Mouse (Mus musculus): ENCODE data around the gene Frk. TPM values are rescaled to one million over a fixed set of nuclear protein-coding genes. Genes with fewer than 3 reads are reported as not detected.
"Not testable (repeated sequence)": the region's sequence is repeated elsewhere in the genome, so short reads cannot be mapped to it uniquely, and the experiment has no call there.

Frk gene
- polyA plus RNA-seq (2015; fragmentation: Nextera tagmentation; extraction: Ambion mirVana): 0.82 and 1.4 TPM in 2 replicates

DNA sequence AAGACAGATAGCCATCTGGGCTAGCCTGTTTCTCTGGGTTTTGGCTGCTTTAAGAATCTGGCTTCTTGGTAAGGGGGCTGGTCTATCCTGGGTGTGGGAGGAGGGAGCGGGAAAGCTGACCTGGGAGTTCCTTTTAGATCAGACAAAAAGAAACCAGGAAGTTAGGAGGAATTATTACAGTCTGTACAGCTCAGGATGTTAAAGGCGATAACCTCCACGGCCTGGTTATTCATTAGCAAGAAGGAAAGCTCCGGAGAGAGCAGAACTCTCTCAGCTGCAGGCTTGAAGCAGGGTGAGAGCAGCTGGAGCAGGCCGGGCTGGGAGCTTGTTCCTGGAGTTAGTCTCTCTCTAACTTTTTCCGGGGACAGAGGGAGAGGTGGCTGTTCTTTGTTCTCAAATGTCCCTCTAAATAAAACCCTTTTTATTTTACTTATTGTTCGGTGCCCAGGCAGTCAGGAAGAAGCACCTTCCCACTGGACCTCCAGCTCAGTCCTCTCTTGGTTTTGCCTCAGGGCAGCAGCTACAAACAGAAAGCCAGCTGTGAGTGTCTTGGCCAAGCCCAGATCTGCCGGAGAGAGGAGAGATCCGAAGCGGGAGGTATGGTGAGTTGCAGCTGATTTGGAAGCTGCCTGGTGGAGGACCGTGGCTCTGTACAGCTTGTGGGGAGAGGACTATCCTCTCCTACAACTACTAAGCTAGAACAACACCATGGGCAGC lies at the start of gene Frk:
TSS of gene Frk (plus strand) at position 103 of the 717 bp plus-strand sequence.
- H3K4me2 ChIP-seq: peak within 1 kb of the TSS; percentile 13; the same call in 1 of the 2 replicates

DNA sequence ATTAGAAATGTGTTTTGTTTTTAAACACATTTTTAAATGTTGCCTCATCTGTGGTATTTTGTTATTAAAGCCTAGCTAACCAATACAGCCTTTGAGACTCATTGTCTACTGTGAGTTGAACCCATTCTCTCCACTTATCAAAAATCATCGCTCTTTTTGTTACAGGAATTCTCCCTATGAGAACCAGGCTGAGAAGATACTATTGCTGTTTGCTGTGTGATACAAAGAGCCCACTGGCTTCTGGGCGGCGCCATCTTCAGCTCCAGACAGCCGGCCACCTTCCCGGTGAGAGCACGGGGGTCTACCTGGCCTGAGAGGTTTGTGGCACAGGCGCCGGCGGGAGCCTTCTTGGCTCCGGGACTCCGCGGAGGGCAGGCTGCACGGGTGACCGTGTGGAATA lies 49.0 kb upstream of the Frk start:
- not testable (repeated sequence) for H3K4me3 ChIP-seq; H3K9ac ChIP-seq; H3K9me3 ChIP-seq; H3K36me3 ChIP-seq; H3K27me3 ChIP-seq; H3K27ac ChIP-seq; H3K4me2 ChIP-seq; ATAC-seq (ENCODE audit: low FRiP score); H3K4me1 ChIP-seq (replicated peaks)
- WGBS: 94% methylated on average over 7 of the region's 14 CpGs

More for the DNA sequence above, at the start of gene Frk:
- H3K36me3 ChIP-seq: no peaks in the 10 kb centered on the region
- H3K9ac ChIP-seq: no peak within 1 kb of the TSS
- 30% methylated on average over 11 of the region's 11 CpGs for WGBS
- peak within 1 kb of the TSS; percentile 12; the same call in 1 of the 2 replicates for H3K4me3 ChIP-seq
- ATAC-seq (ENCODE audit: low FRiP score): no peak
- H3K27me3 ChIP-seq: no peaks in the 10 kb centered on the region
- no peak within 1 kb of the TSS for H3K27ac ChIP-seq
- H3K4me1 ChIP-seq (replicated peaks): 0 out of 2 replicates have a peak, but pooled peaks cover 3% of the 10 kb centered on the region
- H3K9me3 ChIP-seq: no peaks in the 10 kb centered on the region

DNA sequence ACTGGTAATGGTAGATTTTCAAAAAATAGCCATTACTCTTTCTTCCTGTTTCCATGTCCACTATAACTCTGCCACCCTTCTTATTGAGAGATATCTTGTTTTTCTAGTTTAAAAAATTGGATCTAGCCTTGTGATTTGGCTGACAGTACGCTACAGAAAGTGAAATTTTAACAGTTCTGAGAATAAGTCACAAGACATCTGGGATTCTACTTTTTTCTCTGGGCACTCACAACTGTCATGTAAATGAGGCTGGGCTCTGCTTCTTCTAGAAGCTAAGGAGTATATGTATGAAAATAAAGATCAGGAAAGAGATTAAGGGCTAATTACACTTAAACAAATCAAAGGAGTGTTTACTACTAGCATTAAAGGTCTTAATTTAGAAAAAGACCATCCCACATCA lies 33.7 kb upstream of the Frk start:
- Histone ChIP-seq H3K4me2 (no peak overlapping the region), H3K27me3 (no peaks in the 10 kb centered on the region), H3K9ac (no peak overlapping the region), H3K27ac (no peak overlapping the region), H3K36me3 (no peaks in the 10 kb centered on the region), H3K4me3 (no peak overlapping the region), H3K9me3 (no peaks in the 10 kb centered on the region), H3K4me1 (replicated peaks) (no peaks in the 10 kb centered on the region)
- ATAC-seq (ENCODE audit: low FRiP score): no peak
- WGBS: 91% methylated on average over 1 of the region's 1 CpGs

DNA sequence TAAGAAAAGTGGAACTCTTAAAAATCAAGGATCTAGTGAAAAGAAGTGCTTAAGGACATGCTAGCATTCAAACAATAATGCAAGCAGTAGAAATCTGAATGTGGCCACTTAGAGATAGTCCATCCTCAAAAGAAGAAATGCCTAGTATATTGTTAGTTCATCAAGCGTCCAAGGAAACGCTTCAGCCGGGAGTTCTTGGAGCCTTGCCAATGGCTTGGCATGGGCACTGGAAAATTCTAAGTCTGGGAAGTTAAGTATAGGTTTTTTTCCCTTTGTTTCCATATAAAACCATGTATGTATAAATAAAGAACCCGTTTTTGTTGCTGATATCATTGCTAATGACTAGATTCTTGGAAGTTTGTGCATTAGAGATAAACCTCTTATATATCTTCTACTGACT lies 21.7 kb upstream of the Frk start:
- 56% methylated on average over 4 of the region's 4 CpGs for WGBS
- no peak overlapping the region for H3K9ac ChIP-seq
- no peaks in the 10 kb centered on the region for H3K9me3 ChIP-seq
- H3K4me1 ChIP-seq (replicated peaks): no peaks in the 10 kb centered on the region
- no peak overlapping the region for H3K4me2 ChIP-seq
- no peak overlapping the region for H3K4me3 ChIP-seq
- no peak overlapping the region for H3K27ac ChIP-seq
- H3K27me3 ChIP-seq: no peaks in the 10 kb centered on the region
- no peak for ATAC-seq (ENCODE audit: low FRiP score)
- H3K36me3 ChIP-seq: no peaks in the 10 kb centered on the region

DNA sequence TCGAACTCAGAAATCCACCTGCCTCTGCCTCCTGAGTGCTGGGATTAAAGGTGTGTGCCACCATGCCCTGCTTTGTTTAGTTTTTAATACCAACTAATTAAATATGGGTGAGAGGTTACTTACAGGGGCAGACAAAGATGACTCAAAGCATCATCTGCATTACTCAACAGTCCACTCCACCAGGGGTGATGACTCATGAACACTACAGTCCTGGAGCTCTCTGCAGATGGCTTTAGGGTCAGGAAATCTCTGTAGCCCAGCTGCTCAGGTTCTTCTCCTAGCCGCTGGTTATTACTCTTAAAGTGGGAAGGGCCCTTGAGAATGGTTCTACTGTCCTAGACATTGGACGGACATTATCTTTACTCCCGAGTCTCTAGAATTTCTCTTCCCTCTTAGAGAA lies 18.9 kb upstream of the Frk start:
- Histone ChIP-seq H3K4me3 (no peak overlapping the region), H3K9me3 (no peaks in the 10 kb centered on the region), H3K4me1 (replicated peaks) (no peaks in the 10 kb centered on the region), H3K27me3 (no peaks in the 10 kb centered on the region), H3K9ac (no peak overlapping the region), H3K36me3 (no peaks in the 10 kb centered on the region), H3K4me2 (no peak overlapping the region), H3K27ac (no peak overlapping the region)
- WGBS: 91% methylated on average over 4 of the region's 4 CpGs
- no peak for ATAC-seq (ENCODE audit: low FRiP score)

- WGBS: 26% methylated on average over 2 of the region's 2 CpGs
- Histone ChIP-seq H3K27me3 (no peaks in the 10 kb centered on the region), H3K9me3 (no peaks in the 10 kb centered on the region)
Measured at GRCm38 (mm10) chr10:34469037-34469436, 14.2 kb upstream of the Frk start.

DNA sequence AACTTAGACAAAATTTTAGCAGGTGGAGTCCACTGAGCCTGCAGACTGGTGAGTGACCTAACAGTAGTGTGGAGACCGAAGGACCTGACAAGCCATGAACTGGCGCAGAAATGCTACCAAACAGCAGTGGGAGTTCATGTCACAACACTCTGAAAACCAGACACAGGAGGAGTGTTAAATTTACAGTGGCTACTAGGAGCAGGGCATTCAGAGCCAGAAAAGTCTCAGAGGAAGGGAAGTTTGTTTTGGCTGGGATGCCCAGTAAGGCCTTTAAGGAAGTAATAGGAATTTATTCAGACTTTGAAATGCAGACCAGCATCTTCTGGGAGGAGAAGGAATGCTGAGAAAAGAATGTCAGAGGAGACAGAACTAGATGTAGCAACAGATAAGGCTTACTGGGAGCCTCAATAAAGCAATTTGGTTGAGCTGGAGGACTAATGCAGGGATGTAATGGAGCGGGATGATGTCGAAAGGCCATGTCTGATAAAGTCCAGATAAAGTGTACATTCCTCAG lies 3.2 kb upstream of the Frk start:
- H3K27me3 ChIP-seq: no peaks in the 10 kb centered on the region
- H3K4me2 ChIP-seq: no peak overlapping the region
- no peak overlapping the region for H3K27ac ChIP-seq
- 0 out of 2 replicates have a peak, but pooled peaks cover 3% of the 10 kb centered on the region for H3K4me1 ChIP-seq (replicated peaks)
- 88% methylated on average over 4 of the region's 4 CpGs for WGBS
- H3K4me3 ChIP-seq: no peak overlapping the region
- no peak for ATAC-seq (ENCODE audit: low FRiP score)
- no peaks in the 10 kb centered on the region for H3K36me3 ChIP-seq
- no peaks in the 10 kb centered on the region for H3K9me3 ChIP-seq
- no peak overlapping the region for H3K9ac ChIP-seq

More at GRCm38 (mm10) chr10:34469037-34469436, 14.2 kb upstream of the Frk start:
- H3K27ac ChIP-seq: no peak overlapping the region
- ATAC-seq (ENCODE audit: low FRiP score): no peak
- no peaks in the 10 kb centered on the region for H3K36me3 ChIP-seq
- H3K4me2 ChIP-seq: no peak overlapping the region
- H3K4me1 ChIP-seq (replicated peaks): no peaks in the 10 kb centered on the region
- no peak overlapping the region for H3K4me3 ChIP-seq
- no peak overlapping the region for H3K9ac ChIP-seq

- H3K27ac ChIP-seq: no peak overlapping the region
- H3K36me3 ChIP-seq: no peaks in the 10 kb centered on the region
- no peak overlapping the region for H3K9ac ChIP-seq
- H3K9me3 ChIP-seq: no peaks in the 10 kb centered on the region
- ATAC-seq (ENCODE audit: low FRiP score): no peak
- peak overlapping the region; percentile 13; the same call in 1 of the 2 replicates for H3K4me2 ChIP-seq
- H3K4me1 ChIP-seq (replicated peaks): 0 out of 2 replicates have a peak, but pooled peaks cover 3% of the 10 kb centered on the region
- H3K4me3 ChIP-seq: peak overlapping the region; percentile 12; the same call in 1 of the 2 replicates
- WGBS: 84% methylated on average over 14 of the region's 14 CpGs
- H3K27me3 ChIP-seq: no peaks in the 10 kb centered on the region
Measured at GRCm38 (mm10) chr10:34484014-34484411, 814 bp downstream of the Frk start.

DNA sequence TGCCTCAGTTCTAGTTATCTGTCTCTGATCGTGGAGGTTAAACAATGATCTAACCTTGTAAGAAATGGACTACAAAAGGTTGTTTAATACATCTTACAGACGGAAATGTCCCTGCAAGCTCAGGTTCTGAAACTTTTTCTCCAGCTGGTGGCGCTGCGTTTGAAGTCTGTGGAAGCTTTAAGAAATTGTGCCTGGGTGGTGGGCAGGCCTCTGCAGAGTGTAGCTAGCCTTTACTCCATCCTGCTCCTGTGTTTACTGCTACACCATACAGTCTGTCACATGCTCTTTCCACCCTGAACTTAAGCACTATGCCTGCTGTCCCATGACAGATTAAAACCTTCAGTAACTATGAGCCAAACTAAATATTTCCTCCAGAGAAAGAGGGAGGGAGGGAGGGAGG lies 1.9 kb downstream of the Frk start:
- no peaks in the 10 kb centered on the region for H3K36me3 ChIP-seq
- H3K4me3 ChIP-seq: no peak overlapping the region
- H3K9ac ChIP-seq: no peak overlapping the region
- ATAC-seq (ENCODE audit: low FRiP score): no peak
- H3K9me3 ChIP-seq: no peaks in the 10 kb centered on the region
- H3K27ac ChIP-seq: no peak overlapping the region
- no peaks in the 10 kb centered on the region for H3K27me3 ChIP-seq
- H3K4me1 ChIP-seq (replicated peaks): 0 out of 2 replicates have a peak, but pooled peaks cover 3% of the 10 kb centered on the region
- H3K4me2 ChIP-seq: no peak overlapping the region
- 68% methylated on average over 4 of the region's 4 CpGs for WGBS

GRCm38 (mm10) chr10:34507807-34508206 lies 24.6 kb downstream of the Frk start:
- Histone ChIP-seq H3K9me3 (no peaks in the 10 kb centered on the region), H3K36me3 (no peaks in the 10 kb centered on the region), H3K4me1 (replicated peaks) (peaks cover 5% of the 10 kb centered on the region; the same call in 1 of the 2 replicates), H3K4me3 (no peak overlapping the region), H3K4me2 (no peak overlapping the region), H3K9ac (no peak overlapping the region), H3K27me3 (no peaks in the 10 kb centered on the region), H3K27ac (no peak overlapping the region)
- no peak for ATAC-seq (ENCODE audit: low FRiP score)
- WGBS: 58% methylated on average over 2 of the region's 2 CpGs

GRCm38 (mm10) chr10:34508593-34508992 lies 25.4 kb downstream of the Frk start:
- peaks cover 5% of the 10 kb centered on the region; the same call in 1 of the 2 replicates for H3K4me1 ChIP-seq (replicated peaks)

GRCm38 (mm10) chr10:34509256-34509655 lies 26.1 kb downstream of the Frk start:
- H3K9ac ChIP-seq: no peak overlapping the region
- ATAC-seq (ENCODE audit: low FRiP score): no peak
- no peak overlapping the region for H3K4me3 ChIP-seq
- H3K9me3 ChIP-seq: no peaks in the 10 kb centered on the region
- H3K27ac ChIP-seq: no peak overlapping the region
- no peaks in the 10 kb centered on the region for H3K36me3 ChIP-seq
- no peak overlapping the region for H3K4me2 ChIP-seq
- WGBS: 95% methylated on average over 2 of the region's 2 CpGs
- H3K27me3 ChIP-seq: no peaks in the 10 kb centered on the region
- H3K4me1 ChIP-seq (replicated peaks): peaks cover 5% of the 10 kb centered on the region; the same call in 1 of the 2 replicates

More at GRCm38 (mm10) chr10:34508593-34508992, 25.4 kb downstream of the Frk start:
- H3K36me3 ChIP-seq: no peaks in the 10 kb centered on the region
- WGBS: 80% methylated on average over 1 of the region's 1 CpGs
- no peak overlapping the region for H3K4me2 ChIP-seq
- H3K9ac ChIP-seq: no peak overlapping the region
- no peaks in the 10 kb centered on the region for H3K27me3 ChIP-seq
- H3K4me3 ChIP-seq: no peak overlapping the region
- no peak overlapping the region for H3K27ac ChIP-seq
- no peak for ATAC-seq (ENCODE audit: low FRiP score)
- H3K9me3 ChIP-seq: no peaks in the 10 kb centered on the region

DNA sequence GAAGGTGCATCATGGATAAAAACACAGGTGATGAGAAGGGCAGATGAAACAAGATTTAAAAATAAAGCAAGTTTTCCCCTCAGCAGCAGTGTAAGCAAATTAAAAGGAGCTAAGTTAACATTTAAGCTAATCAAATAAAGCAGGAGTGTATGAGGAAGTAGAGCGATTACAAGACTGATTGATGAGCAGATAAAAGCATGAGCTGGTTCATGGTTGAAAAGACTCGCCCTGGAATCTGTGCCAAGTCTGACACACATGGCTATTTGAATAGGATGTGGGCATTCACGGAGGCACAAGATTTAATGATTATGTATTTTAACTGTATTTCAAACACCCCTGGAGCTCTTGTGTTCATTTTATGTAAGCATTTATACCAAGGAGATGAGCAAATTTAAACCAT lies 28.0 kb downstream of the Frk start:
- Histone ChIP-seq H3K27me3 (no peaks in the 10 kb centered on the region), H3K27ac (no peak overlapping the region), H3K4me2 (no peak overlapping the region), H3K4me3 (no peak overlapping the region), H3K36me3 (no peaks in the 10 kb centered on the region), H3K9me3 (no peaks in the 10 kb centered on the region), H3K9ac (no peak overlapping the region), H3K4me1 (replicated peaks) (peaks cover 5% of the 10 kb centered on the region; the same call in 1 of the 2 replicates)
- WGBS: 69% methylated on average over 3 of the region's 3 CpGs
- ATAC-seq (ENCODE audit: low FRiP score): no peak
